Mouse (Mus musculus): ENCODE measurements around the gene Plce1. TPM values are rescaled to one million over a fixed set of nuclear protein-coding genes. Genes with fewer than 3 reads are reported as not detected.

Gene Plce1
- 6.1 and 6.3 TPM in 2 replicates for polyA plus RNA-seq (2014; fragmentation: Nextera tagmentation; extraction: Ambion mirVana)

- Histone ChIP-seq H3K4me2 (peak within 1 kb of the TSS; percentile 70), H3K9me3 (replicated peaks; ENCODE audit: control insufficient read depth, low read length) (no peaks in the 10 kb centered on the region), H3K4me1 (ENCODE audit: control insufficient read depth, insufficient read depth, low read length) (peaks cover 25% of the 10 kb centered on the region), H3K4me3 (ENCODE audit: low read depth, low read length) (peak within 1 kb of the TSS; percentile 59), H3K36me3 (ENCODE audit: control insufficient read depth, insufficient read depth, low read length) (no peaks in the 10 kb centered on the region), H3K27ac (ENCODE audit: low read depth, low read length) (peak within 1 kb of the TSS; percentile 18; the same call in 1 of the 2 replicates), H3K27me3 (ENCODE audit: control insufficient read depth, insufficient read depth, low read length) (peaks cover 13% of the 10 kb centered on the region; the same call in 1 of the 2 replicates), H3K9ac (ENCODE audit: low read depth, low read length) (peak within 1 kb of the TSS; percentile 72)
- under 1% methylated on average over 70 of the region's 90 CpGs for WGBS (ENCODE audit: insufficient replicate concordance)
- peak; percentile 86 for ATAC-seq (replicated peaks; ENCODE audit: insufficient number of reproducible peaks, low FRiP score, low TSS enrichment)
Measured at GRCm38 (mm10) chr19:38480731-38481621, at the start of gene Plce1. Gene Plce1 (plus strand): TSS chr19:38481109.

DNA sequence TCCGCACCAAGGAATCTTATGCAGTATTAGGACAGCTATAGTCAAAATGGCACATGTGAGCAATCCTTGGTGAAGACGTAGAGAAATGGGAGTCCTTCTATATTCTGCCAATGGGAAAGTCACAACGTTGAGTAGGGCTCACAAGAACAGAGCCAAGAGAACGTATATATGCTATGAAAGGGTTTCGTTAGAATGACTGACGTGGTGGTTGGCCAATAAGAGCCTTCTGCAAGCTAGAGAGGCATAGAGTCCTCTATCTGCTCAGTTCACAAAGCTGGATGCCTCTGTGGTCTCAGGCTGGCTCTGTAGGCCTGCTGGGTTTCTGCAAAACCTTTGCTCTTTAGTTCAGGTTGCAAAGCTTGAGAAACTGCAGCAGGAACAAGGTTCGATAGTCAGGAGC lies 49.6 kb upstream of the Plce1 start:
- no peak overlapping the region for H3K9ac ChIP-seq (ENCODE audit: low read depth, low read length)
- no peak for ATAC-seq (replicated peaks; ENCODE audit: insufficient number of reproducible peaks, low FRiP score, low TSS enrichment)
- 72% methylated on average over 7 of the region's 7 CpGs for WGBS (ENCODE audit: insufficient replicate concordance)

GRCm38 (mm10) chr19:38432021-38432420 lies 48.9 kb upstream of the Plce1 start:
- no peak for ATAC-seq (replicated peaks; ENCODE audit: insufficient number of reproducible peaks, low FRiP score, low TSS enrichment)
- H3K27ac ChIP-seq (ENCODE audit: low read depth, low read length), result no peak overlapping the region

More for the DNA sequence above, 49.6 kb upstream of the Plce1 start:
- Histone ChIP-seq H3K36me3 (ENCODE audit: control insufficient read depth, insufficient read depth, low read length) (no peaks in the 10 kb centered on the region), H3K4me1 (ENCODE audit: control insufficient read depth, insufficient read depth, low read length) (peaks cover 4% of the 10 kb centered on the region; the same call in 1 of the 2 replicates), H3K27ac (ENCODE audit: low read depth, low read length) (no peak overlapping the region), H3K27me3 (ENCODE audit: control insufficient read depth, insufficient read depth, low read length) (no peaks in the 10 kb centered on the region), H3K9me3 (replicated peaks; ENCODE audit: control insufficient read depth, low read length) (no peaks in the 10 kb centered on the region), H3K4me2 (no peak overlapping the region), H3K4me3 (ENCODE audit: low read depth, low read length) (no peak overlapping the region)

DNA sequence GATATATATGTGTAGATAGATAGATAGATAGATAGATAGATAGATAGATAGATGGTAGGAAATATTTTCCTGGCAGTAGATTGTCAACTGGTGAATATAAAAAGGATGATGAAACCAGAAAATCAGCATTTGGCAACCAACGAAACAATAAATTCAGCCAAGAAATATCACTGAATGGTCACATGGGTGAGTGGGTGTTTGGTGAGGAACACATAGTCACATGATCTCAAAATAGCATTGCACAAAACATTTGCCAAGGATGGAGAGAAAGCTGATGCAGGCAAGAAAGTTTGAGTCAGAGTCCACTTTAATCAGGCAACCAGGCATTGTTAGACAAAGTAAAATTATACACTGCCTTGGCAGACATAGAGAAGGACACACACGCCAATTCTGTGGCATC lies 47.5 kb upstream of the Plce1 start:
- H3K4me2 ChIP-seq, result no peak overlapping the region
- H3K36me3 ChIP-seq (ENCODE audit: control insufficient read depth, insufficient read depth, low read length), result no peaks in the 10 kb centered on the region
- ATAC-seq (replicated peaks; ENCODE audit: insufficient number of reproducible peaks, low FRiP score, low TSS enrichment), result no peak
- H3K4me3 ChIP-seq (ENCODE audit: low read depth, low read length), result no peak overlapping the region
- peaks cover 4% of the 10 kb centered on the region; the same call in 1 of the 2 replicates for H3K4me1 ChIP-seq (ENCODE audit: control insufficient read depth, insufficient read depth, low read length)
- H3K9ac ChIP-seq (ENCODE audit: low read depth, low read length), result no peak overlapping the region
- H3K27ac ChIP-seq (ENCODE audit: low read depth, low read length), result no peak overlapping the region
- 88% methylated on average over 2 of the region's 2 CpGs for WGBS (ENCODE audit: insufficient replicate concordance)
- H3K27me3 ChIP-seq (ENCODE audit: control insufficient read depth, insufficient read depth, low read length), result no peaks in the 10 kb centered on the region
- no peaks in the 10 kb centered on the region for H3K9me3 ChIP-seq (replicated peaks; ENCODE audit: control insufficient read depth, low read length)

More at GRCm38 (mm10) chr19:38432021-38432420, 48.9 kb upstream of the Plce1 start:
- Histone ChIP-seq H3K4me3 (ENCODE audit: low read depth, low read length) (no peak overlapping the region), H3K4me1 (ENCODE audit: control insufficient read depth, insufficient read depth, low read length) (peaks cover 4% of the 10 kb centered on the region; the same call in 1 of the 2 replicates), H3K4me2 (no peak overlapping the region), H3K9me3 (replicated peaks; ENCODE audit: control insufficient read depth, low read length) (no peaks in the 10 kb centered on the region), H3K27me3 (ENCODE audit: control insufficient read depth, insufficient read depth, low read length) (no peaks in the 10 kb centered on the region), H3K36me3 (ENCODE audit: control insufficient read depth, insufficient read depth, low read length) (no peaks in the 10 kb centered on the region), H3K9ac (ENCODE audit: low read depth, low read length) (no peak overlapping the region)
- 71% methylated on average over 3 of the region's 3 CpGs for WGBS (ENCODE audit: insufficient replicate concordance)

DNA sequence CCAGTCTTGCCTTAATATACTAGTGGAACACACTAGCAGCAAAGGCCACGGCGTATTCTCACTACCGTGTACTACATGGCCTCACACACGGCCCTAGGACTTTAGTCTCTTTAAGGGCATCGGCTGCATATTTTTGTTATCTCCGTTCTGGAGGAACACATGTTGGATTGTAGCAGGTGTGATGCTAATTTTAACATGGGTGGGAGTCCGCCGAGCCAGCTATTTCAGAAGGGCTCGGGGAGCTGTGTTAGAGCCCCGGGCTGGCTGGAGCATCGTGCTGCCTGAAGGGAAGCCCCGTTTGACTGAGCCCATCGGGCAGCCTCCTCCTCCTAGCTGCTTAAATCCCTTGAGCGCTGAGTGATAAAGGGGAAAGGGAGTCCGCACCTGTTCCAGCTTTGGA lies 45.7 kb upstream of the Plce1 start:
- peak overlapping the region; percentile 29; the same call in 1 of the 2 replicates for H3K4me2 ChIP-seq
- no peak overlapping the region for H3K9ac ChIP-seq (ENCODE audit: low read depth, low read length)
- no peaks in the 10 kb centered on the region for H3K36me3 ChIP-seq (ENCODE audit: control insufficient read depth, insufficient read depth, low read length)
- 54% methylated on average over 15 of the region's 15 CpGs for WGBS (ENCODE audit: insufficient replicate concordance)
- no peak overlapping the region for H3K4me3 ChIP-seq (ENCODE audit: low read depth, low read length)
- no peaks in the 10 kb centered on the region for H3K9me3 ChIP-seq (replicated peaks; ENCODE audit: control insufficient read depth, low read length)
- H3K4me1 ChIP-seq (ENCODE audit: control insufficient read depth, insufficient read depth, low read length), result peaks cover 4% of the 10 kb centered on the region; the same call in 1 of the 2 replicates
- no peak overlapping the region for H3K27ac ChIP-seq (ENCODE audit: low read depth, low read length)
- no peaks in the 10 kb centered on the region for H3K27me3 ChIP-seq (ENCODE audit: control insufficient read depth, insufficient read depth, low read length)
- no peak for ATAC-seq (replicated peaks; ENCODE audit: insufficient number of reproducible peaks, low FRiP score, low TSS enrichment)

DNA sequence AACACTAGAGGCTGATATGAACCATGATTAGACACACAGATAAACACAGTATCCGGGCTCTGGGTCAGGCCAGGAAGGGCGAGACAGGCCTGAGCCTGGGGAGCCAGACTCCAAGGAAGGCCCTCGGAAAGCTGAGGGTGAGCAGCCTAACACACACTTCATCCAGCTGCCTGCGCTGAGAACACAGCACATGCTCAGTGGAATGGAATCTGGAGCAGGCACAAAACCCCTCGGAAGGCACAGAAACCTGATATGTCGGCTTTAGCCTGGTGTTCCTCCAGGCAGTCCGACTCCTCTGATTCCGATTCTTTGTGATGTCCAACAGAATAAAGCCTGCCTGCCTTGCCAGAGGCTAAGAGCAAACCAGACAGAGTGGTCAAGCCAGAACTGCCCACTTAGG lies 39.0 kb upstream of the Plce1 start:
- no peaks in the 10 kb centered on the region for H3K4me1 ChIP-seq (ENCODE audit: control insufficient read depth, insufficient read depth, low read length)
- no peak for ATAC-seq (replicated peaks; ENCODE audit: insufficient number of reproducible peaks, low FRiP score, low TSS enrichment)
- no peaks in the 10 kb centered on the region for H3K9me3 ChIP-seq (replicated peaks; ENCODE audit: control insufficient read depth, low read length)
- H3K4me2 ChIP-seq, result no peak overlapping the region
- no peak overlapping the region for H3K9ac ChIP-seq (ENCODE audit: low read depth, low read length)
- no peaks in the 10 kb centered on the region for H3K27me3 ChIP-seq (ENCODE audit: control insufficient read depth, insufficient read depth, low read length)
- no peak overlapping the region for H3K4me3 ChIP-seq (ENCODE audit: low read depth, low read length)
- 57% methylated on average over 8 of the region's 8 CpGs for WGBS (ENCODE audit: insufficient replicate concordance)
- H3K36me3 ChIP-seq (ENCODE audit: control insufficient read depth, insufficient read depth, low read length), result no peaks in the 10 kb centered on the region
- no peak overlapping the region for H3K27ac ChIP-seq (ENCODE audit: low read depth, low read length)

DNA sequence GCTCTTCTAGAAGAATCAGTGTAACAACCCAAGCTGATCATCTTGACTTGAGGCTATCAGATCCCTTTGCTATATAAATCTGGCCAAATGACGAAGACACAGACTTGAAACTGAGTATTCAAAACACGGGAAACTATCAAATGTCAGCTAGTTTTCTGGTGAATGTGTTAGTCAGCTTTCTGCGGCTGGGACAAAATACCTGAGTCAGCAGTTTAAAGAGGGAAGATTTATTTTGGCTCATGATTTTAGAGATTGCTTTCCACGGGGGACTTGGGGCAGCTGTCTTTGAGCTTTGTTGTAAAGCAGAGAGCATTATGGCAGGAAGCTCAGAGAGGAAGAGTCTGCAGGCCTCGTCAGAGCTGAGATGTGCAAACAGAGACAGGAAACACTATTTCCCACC lies 35.2 kb upstream of the Plce1 start:
- H3K4me2 ChIP-seq, result no peak overlapping the region
- H3K27ac ChIP-seq (ENCODE audit: low read depth, low read length), result no peak overlapping the region
- no peaks in the 10 kb centered on the region for H3K27me3 ChIP-seq (ENCODE audit: control insufficient read depth, insufficient read depth, low read length)
- H3K4me1 ChIP-seq (ENCODE audit: control insufficient read depth, insufficient read depth, low read length), result no peaks in the 10 kb centered on the region
- no peak overlapping the region for H3K4me3 ChIP-seq (ENCODE audit: low read depth, low read length)
- no peaks in the 10 kb centered on the region for H3K9me3 ChIP-seq (replicated peaks; ENCODE audit: control insufficient read depth, low read length)
- ATAC-seq (replicated peaks; ENCODE audit: insufficient number of reproducible peaks, low FRiP score, low TSS enrichment), result no peak
- no peaks in the 10 kb centered on the region for H3K36me3 ChIP-seq (ENCODE audit: control insufficient read depth, insufficient read depth, low read length)
- 63% methylated on average over 5 of the region's 5 CpGs for WGBS (ENCODE audit: insufficient replicate concordance)
- no peak overlapping the region for H3K9ac ChIP-seq (ENCODE audit: low read depth, low read length)

- no peak overlapping the region for H3K4me2 ChIP-seq
- no peak overlapping the region for H3K4me3 ChIP-seq (ENCODE audit: low read depth, low read length)
- no peaks in the 10 kb centered on the region for H3K4me1 ChIP-seq (ENCODE audit: control insufficient read depth, insufficient read depth, low read length)
- H3K9me3 ChIP-seq (replicated peaks; ENCODE audit: control insufficient read depth, low read length), result no peaks in the 10 kb centered on the region; the same call in 1 of the 2 replicates
- 81% methylated on average over 10 of the region's 10 CpGs for WGBS (ENCODE audit: insufficient replicate concordance)
- no peak for ATAC-seq (replicated peaks; ENCODE audit: insufficient number of reproducible peaks, low FRiP score, low TSS enrichment)
- H3K9ac ChIP-seq (ENCODE audit: low read depth, low read length), result no peak overlapping the region
- no peak overlapping the region for H3K27ac ChIP-seq (ENCODE audit: low read depth, low read length)
- no peaks in the 10 kb centered on the region for H3K27me3 ChIP-seq (ENCODE audit: control insufficient read depth, insufficient read depth, low read length)
- no peaks in the 10 kb centered on the region for H3K36me3 ChIP-seq (ENCODE audit: control insufficient read depth, insufficient read depth, low read length)
Measured at GRCm38 (mm10) chr19:38455228-38455627, 25.7 kb upstream of the Plce1 start.
